Mouse (Mus musculus) frontal cortex, postnatal 36 days (tissue): ENCODE results near the gene Defb39.

Experiments
- DNase-seq, 2 experiments: peaks; one replicate each; pipeline ENCODE4 v3.0.0; 2022; ENCODE audit warnings: low spot score in 2 of 2

Gene Defb39

GRCm38 (mm10) chr8:19064710-19065109 lies at the start of gene Defb39:
Gene Defb39, minus strand, starts transcription at chr8:19064810.
- no peak for DNase-seq

- DNase-seq: no peak
Observed at GRCm38 (mm10) chr8:19066013-19066412, 1.4 kb upstream of the Defb39 start.

- DNase-seq: no peak
Observed at GRCm38 (mm10) chr8:19062891-19063290, 1.7 kb downstream of the Defb39 start.

GRCm38 (mm10) chr8:19045242-19045641 lies 19.4 kb downstream of the Defb39 start:
- DNase-seq: no peak

GRCm38 (mm10) chr8:19026466-19026865 lies 38.1 kb downstream of the Defb39 start, which contains the start of gene Defb38:
Gene Defb38, minus strand, starts transcription at chr8:19026566.
- DNase-seq: no peak
